Mouse (Mus musculus) hindbrain, embryonic 15.5 days (tissue): ENCODE results near the gene AK157302. TPM values are rescaled to one million over a fixed set of nuclear protein-coding genes. Genes with fewer than 3 reads are reported as not detected.
A peak's percentile ranks its signal among the peaks of the same experiment; 100 is the strongest.

Experiments
- microRNA counts: library from miRNA; unstranded; fragments of <30 nt; microRNA quantifications from one replicate; lab custom pipeline; 2016
- microRNA-seq: library from miRNA; unstranded; fragments of <30 nt; microRNA quantifications from one replicate; pipeline ENCODE4, GENCODE M21; 2016
- polyA plus RNA-seq: library from polyadenylated mRNA; unstranded; fragments of >200 nt; fragmentation: Nextera tagmentation; extraction: Ambion mirVana; gene quantifications from 2 replicates; pipeline ENCODE4 v1.2.1, GENCODE M21; 2015

Gene AK157302
- polyA plus RNA-seq, 1 experiment from 2014 or later = 0.39 TPM

MicroRNAs encoded within 50 kb of the gene (microRNA counts, 519-probe panel; counts per million panel counts)
- microRNA mmu-miR-1896 (lab: Ali Mortazavi, UCI) = 3,372 counts per million, percentile 69 among the panel's probes with 10 or more counts

Small RNA genes within 50 kb of the gene (microRNA-seq; reads per million reads assigned to microRNA genes)
- not detected for gene Mir1896

Other genes with a start within 250 kb of the AK157302 start
- not detected in 2 replicates for gene Gpx5, start 202.5 kb upstream of the AK157302 start, polyA plus RNA-seq
- gene Gpx6, start 183.1 kb upstream of the AK157302 start, polyA plus RNA-seq = 0.24 and 0.27 TPM in 2 replicates
- gene Olfr1367, start 148.3 kb upstream of the AK157302 start, polyA plus RNA-seq = not detected in 2 replicates
- gene Zscan12, start 132.4 kb upstream of the AK157302 start, polyA plus RNA-seq = 11.0 and 12.7 TPM in 2 replicates
- gene Zkscan3, start 92.5 kb upstream of the AK157302 start, polyA plus RNA-seq = 65.8 and 71.1 TPM in 2 replicates
- gene Pgbd1, start 54.2 kb upstream of the AK157302 start, polyA plus RNA-seq = 2.8 and 4.2 TPM in 2 replicates
- 23.7 and 24.3 TPM in 2 replicates for gene Zscan26, start 41.5 kb upstream of the AK157302 start, polyA plus RNA-seq
- gene Nkapl, start 26.7 kb upstream of the AK157302 start, polyA plus RNA-seq = 3.8 and 4.1 TPM in 2 replicates
- 8.1 and 10.5 TPM in 2 replicates for gene Zkscan4, start 16.3 kb upstream of the AK157302 start, polyA plus RNA-seq
- gene Gm10065, start 15.8 kb upstream of the AK157302 start, polyA plus RNA-seq = not detected in 2 replicates
- gene Gm11273, start 6.2 kb downstream of the AK157302 start, polyA plus RNA-seq = 8.8 and 11.9 TPM in 2 replicates
- 4.5 and 5.0 TPM in 2 replicates for gene Zkscan8, start 35.9 kb downstream of the AK157302 start, polyA plus RNA-seq
- gene Olfr1366, start 47.6 kb downstream of the AK157302 start, polyA plus RNA-seq = 0.06 and 0.25 TPM in 2 replicates
- 0.04 and 0.08 TPM in 2 replicates for gene Olfr1535, start 64.7 kb downstream of the AK157302 start, polyA plus RNA-seq
- not detected in 2 replicates for gene Olfr1364, start 86.5 kb downstream of the AK157302 start, polyA plus RNA-seq
- not detected in 2 replicates for gene Olfr1362, start 118.8 kb downstream of the AK157302 start, polyA plus RNA-seq
- gene Olfr11, start 147.3 kb downstream of the AK157302 start, polyA plus RNA-seq = 0.04 TPM in 1 of 2 replicates, not detected in the other
- not detected in 2 replicates for gene Olfr1361, start 168.2 kb downstream of the AK157302 start, polyA plus RNA-seq
- gene Olfr1360, start 182.2 kb downstream of the AK157302 start, polyA plus RNA-seq = not detected in 2 replicates
- not detected in 2 replicates for gene Olfr1359, start 202.9 kb downstream of the AK157302 start, polyA plus RNA-seq
- not detected in 2 replicates for gene Hist1h2bl, start 220.9 kb downstream of the AK157302 start, polyA plus RNA-seq
- gene Hist1h2ai, start 221.2 kb downstream of the AK157302 start, polyA plus RNA-seq = 6.2 and 7.8 TPM in 2 replicates
- gene Hist1h3h, start 222.4 kb downstream of the AK157302 start, polyA plus RNA-seq = 2.5 and 3.5 TPM in 2 replicates
- 0.51 and 1.7 TPM in 2 replicates for gene Hist1h2bm, start 226.8 kb downstream of the AK157302 start, polyA plus RNA-seq
- gene Hist1h4j, start 239.8 kb downstream of the AK157302 start, polyA plus RNA-seq = 0.77 TPM in 1 of 2 replicates, not detected in the other